Mouse (Mus musculus) ovary, adult 18-20 months (tissue): ENCODE measurements around the gene Becn1.
A peak's percentile ranks its signal among the peaks of the same experiment; 100 is the strongest.

Source experiments
- DNase-seq: peaks from one replicate; pipeline ENCODE4 v3.0.0; 2022; ENCODE audit warnings: low spot score, mixed read lengths

The Becn1 gene

GRCm38 (mm10) chr11:101315665-101316500 is 13.8 kb upstream of the Becn1 start, which contains the start of gene Psme3:
Gene Psme3 (plus strand): TSS chr11:101316213.
- DNase-seq: peak; percentile 85

- no peak for DNase-seq
Observed at GRCm38 (mm10) chr11:101315082-101315650, 13.1 kb upstream of the Becn1 start.

DNA sequence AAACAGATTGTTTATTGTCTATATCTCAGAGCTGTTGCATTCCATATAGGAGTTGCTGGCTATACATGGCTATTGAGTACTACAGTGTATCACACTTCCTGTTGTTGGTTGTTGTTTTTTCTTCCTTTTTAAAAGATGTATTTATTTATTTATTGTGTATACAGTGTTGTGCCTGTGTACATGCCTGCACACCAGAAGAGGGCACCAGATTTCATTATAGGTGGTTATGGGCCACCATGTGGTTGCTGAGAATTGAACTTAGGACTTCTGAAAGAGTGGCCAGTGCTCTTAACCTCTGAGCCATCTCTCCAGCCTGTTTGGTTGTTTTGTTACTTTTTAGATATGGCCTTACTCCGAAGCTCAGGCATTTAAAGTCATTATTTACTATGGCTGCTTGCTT is 12.5 kb upstream of the Becn1 start:
- DNase-seq: no peak

GRCm38 (mm10) chr11:101312150-101312549 is 10.1 kb upstream of the Becn1 start:
- DNase-seq: no peak

- DNase-seq: no peak
Observed at GRCm38 (mm10) chr11:101311083-101311482, 9.0 kb upstream of the Becn1 start.

- DNase-seq: no peak
Observed at GRCm38 (mm10) chr11:101307744-101308143, 5.7 kb upstream of the Becn1 start.

DNA sequence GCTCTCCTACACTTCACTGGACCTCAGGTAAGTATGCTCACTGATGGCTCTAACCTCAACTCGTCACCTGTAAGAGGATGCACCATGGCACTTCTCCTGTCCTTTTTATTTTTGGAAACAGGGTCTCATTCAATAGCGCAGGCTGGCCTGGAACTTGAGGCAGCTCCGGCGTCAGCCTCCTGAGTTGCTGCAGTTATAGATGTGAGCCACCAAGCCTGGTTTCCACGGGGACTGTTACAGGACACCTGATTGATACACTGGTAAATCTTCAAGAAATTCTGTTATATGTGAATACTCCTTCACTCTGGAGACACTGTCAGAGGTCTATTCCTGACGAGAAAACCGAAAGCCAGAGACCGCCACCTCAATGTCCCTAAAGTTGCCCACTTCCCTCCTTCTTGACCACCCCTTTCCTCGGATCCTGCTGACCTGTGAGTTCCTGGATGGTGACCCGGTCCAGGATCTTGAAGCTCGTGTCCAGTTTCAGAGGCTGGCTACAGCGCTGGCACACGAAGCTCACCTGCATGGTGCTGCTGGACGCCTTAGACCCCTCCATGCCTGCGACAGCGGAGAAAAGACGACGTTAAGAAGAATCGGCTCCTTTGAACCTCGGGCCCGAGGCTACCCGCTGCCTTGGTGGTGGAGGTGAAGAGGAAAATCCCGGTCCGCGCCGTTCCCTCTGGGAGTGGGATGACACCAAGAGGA is 635 bp downstream of the Becn1 start:
- DNase-seq: no peak

- DNase-seq: no peak
Observed at GRCm38 (mm10) chr11:101300881-101301280, 1.2 kb downstream of the Becn1 start.

DNA sequence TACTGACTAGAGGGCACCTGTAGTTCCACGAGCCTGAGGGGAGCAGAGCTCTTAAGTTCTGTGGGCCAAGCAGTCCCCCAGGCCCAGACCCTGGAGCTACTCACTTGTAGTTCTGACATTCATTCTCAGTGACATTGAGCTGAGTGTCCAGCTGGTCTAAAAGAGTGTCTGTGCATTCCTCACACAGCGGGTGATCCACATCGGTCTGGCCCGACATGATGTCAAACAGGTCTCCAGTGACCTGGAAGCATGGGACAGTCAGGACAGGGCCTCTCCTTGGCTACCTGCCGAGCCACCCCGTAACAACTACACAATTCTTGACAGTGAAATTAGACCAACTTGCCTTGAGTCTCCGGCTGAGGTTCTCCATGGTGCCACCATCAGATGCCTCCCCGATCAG is 6.9 kb downstream of the Becn1 start:
- DNase-seq: no peak

DNA sequence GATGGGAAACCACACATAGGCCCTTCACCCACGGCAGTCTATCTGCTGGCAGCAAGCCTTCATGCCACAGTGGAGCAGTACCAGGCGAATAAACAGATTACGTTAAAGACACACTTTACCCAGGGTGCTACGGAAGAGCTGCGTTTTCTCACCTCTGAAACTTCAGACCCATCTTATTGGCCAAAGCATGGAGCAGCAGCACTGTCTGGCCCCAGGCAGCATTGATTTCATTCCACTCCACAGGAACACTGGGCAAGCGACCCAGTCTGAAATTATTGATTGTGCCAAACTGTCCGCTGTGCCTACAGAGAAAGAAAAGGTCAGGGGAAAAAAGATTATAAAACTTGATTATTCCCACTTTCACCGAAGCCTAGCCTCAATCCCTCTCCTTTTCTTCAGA is 10.9 kb downstream of the Becn1 start:
- no peak for DNase-seq

DNA sequence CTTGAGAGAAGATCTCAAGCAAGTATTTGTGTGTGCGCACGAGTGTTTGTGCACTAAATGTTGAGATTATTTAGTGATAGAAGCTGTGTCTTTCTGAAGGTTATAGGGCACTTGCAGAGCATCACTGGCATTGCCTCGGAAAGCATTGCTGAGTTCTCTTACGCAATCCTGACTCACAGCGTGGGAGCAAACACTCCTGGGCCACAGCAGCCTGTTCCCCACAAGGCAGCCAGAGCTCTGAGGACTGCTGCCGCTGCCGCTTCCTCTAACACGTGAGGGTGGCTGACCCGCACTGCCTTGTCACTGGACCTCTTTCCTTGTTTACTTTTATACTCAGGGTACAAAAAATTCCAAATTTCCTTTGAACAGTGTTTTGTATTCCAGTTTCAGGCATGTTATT is 14.8 kb downstream of the Becn1 start:
- peak; percentile 62 for DNase-seq

DNA sequence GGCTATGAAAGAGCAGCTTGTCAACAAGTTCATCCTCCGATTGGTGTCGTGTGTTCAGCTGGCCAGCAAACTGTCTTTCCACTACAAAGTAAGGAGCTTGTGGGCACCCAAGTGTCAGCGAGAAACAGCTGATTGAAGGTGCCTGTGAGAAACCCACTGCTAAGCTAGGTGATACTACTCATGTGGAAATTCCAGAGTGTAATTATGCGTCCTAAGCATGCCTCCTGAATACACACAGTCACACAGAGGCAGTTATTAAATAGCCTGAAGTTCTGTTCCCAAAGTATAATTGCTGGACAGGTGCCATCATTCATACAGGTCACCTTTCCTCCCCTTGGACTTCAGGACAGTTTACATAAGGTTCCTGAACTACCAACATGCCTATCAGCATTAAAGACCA is 18.3 kb downstream of the Becn1 start:
- DNase-seq: no peak

GRCm38 (mm10) chr11:101282896-101283295 is 19.2 kb downstream of the Becn1 start:
- no peak for DNase-seq

DNA sequence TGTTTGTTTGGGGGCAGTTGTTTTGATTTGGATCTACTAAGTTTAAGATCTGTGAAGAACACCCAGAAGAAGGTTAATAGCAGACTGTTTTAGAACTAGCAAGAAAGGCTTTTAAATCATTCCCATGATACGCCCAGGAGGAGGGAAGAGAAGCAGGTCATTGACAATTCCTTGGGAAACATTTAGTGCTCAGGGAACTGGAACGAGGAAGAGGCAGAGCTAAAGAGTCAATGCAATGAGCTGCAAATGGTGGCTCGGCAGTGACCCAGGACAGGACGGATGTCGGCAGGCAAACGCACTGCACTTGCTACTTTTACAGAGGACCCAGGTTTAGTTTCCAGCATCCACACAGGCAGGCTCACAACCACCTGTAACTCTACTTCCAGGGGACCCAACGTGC is 21.2 kb downstream of the Becn1 start:
- DNase-seq: no peak

- DNase-seq: no peak
Observed at GRCm38 (mm10) chr11:101279193-101279569, 22.9 kb downstream of the Becn1 start.

GRCm38 (mm10) chr11:101278223-101279192 is 23.6 kb downstream of the Becn1 start, which contains the start of the genes Cntd1 and Coa3:
Gene Cntd1 (plus strand): TSS chr11:101279012.
Gene Coa3 (minus strand): TSS chr11:101279114.
- DNase-seq: peak; percentile 79

DNA sequence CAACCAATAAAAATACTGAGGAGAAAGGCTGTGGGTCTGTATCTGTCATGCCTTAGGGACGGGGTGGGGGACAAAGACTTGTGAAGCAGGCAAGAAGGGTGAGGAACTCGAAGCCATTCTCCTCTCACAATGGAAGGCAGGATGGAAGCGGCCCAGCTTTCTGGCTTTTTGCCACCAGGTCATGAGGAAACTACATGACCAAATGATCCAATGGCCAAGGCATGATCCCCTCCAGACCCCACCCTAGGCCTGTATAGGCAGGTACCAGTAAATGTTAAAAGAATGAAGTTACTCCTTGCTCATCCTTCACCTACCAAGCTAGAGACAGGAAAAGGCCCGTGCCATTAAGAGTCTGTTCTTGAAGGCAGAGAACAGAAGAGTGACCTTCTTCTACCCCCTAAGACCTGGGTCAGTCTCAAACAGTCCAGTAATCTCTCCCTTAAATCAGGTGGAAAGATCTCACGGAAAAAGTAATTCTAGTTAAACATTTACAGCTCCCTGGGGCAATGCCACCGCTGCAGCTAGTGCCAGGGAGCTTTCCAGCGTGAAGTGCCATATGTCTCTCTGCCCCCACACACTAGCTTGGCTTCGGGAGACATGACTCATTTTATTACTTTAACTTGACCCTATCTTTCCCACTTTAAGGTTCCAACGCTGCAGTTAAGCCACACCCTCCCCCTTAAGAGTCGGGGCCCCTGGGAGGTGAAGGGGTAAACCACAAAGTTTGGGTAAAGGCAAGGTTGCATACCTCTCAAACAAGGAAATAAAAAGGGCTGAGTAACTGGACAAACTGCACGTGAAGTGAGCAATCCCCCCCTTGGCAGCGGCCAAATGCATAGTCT is 24.5 kb downstream of the Becn1 start:
- DNase-seq: no peak

DNA sequence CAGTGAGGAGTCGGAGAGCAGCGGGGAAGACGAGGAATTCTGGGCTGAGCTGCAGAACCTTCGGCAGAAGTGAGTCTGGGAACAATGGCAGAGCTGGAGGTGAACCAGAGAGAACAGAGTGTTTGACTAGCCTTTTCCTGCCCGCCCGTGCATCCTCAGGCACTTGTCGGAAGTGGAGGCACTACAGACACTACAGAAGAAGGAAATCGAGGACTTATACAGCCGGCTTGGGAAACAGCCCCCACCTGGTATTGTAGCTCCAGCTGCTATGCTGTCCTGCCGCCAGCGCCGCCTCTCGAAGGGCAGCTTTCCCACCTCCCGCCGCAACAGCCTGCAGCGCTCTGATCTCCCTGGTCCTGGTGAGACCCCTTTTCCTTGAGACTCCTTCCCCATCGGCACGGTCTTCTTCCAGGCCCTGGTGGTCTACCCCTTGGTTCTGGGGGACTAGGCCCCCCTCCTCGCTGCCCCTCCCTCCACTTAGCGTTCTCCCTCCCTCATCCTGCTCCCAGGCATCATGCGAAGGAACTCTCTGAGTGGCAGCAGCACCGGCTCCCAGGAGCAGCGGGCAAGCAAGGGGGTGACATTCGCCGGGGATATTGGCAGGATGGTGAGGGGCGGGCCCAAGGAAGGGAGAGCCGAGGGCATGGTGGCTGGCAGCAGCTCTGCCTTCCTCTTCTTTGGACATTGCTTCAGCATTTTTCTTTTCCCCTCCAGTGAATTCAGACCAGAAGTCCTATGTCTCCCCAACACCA is 25.6 kb downstream of the Becn1 start:
- no peak for DNase-seq

GRCm38 (mm10) chr11:101275309-101275708 is 26.8 kb downstream of the Becn1 start:
- DNase-seq: no peak

GRCm38 (mm10) chr11:101272446-101272845 is 29.6 kb downstream of the Becn1 start:
- DNase-seq: no peak
